Mouse (Mus musculus) Patski (cell line): Measurements from ENCODE around the gene Proser2. TPM values are rescaled to one million over a fixed set of nuclear protein-coding genes. Genes with fewer than 3 reads are reported as not detected.

Experiments
- ATAC-seq: fragments of 100-300 bp; one replicate; pipeline ENCODE4 v1.8.0; 2021
- CTCF ChIA-PET: fragments of 350-600 bp; sonication (Branson Sonifier 250); formaldehyde crosslinking; loops from one replicate; lab custom pipeline; 2022; ENCODE audit warnings: inconsistent platforms; lab: Charles Lee
- POLR2A ChIA-PET: fragments of 350-600 bp; sonication (Branson Sonifier 250); formaldehyde crosslinking; loops from one replicate; lab custom pipeline; 2022; ENCODE audit warnings: antibody characterized with exemption, inconsistent platforms; lab: Charles Lee
- DNase-seq: peaks from one replicate; pipeline ENCODE4 v3.0.0-alpha.2; 2011; ENCODE audit warnings: low read depth, low spot score
- H3K27me3 ChIP-seq: fragments of 371-371 bp; one replicate; pipeline ENCODE4 v1.5.1; 2021
- CTCF ChIP-seq: fragments of 100-300 bp; IDR thresholded peaks from one replicate; pipeline ENCODE4 v1.5.1; 2021
- in situ Hi-C: fragments of 300-500 bp; cut with MboI; formaldehyde crosslinking; loops from 3 replicates; pipeline ENCODE4 v1.11.1; 2018; ENCODE audit warnings: low pct_unique_long_range_greater_than_20kb, mixed read lengths
- polyA plus RNA-seq: library from polyadenylated mRNA; unstranded; gene quantifications from one replicate; pipeline ENCODE4 v1.2.3, GENCODE M21; 2021

The Proser2 gene
- polyA plus RNA-seq, 1 experiment from 2014 or later: 45.6 TPM

DNA sequence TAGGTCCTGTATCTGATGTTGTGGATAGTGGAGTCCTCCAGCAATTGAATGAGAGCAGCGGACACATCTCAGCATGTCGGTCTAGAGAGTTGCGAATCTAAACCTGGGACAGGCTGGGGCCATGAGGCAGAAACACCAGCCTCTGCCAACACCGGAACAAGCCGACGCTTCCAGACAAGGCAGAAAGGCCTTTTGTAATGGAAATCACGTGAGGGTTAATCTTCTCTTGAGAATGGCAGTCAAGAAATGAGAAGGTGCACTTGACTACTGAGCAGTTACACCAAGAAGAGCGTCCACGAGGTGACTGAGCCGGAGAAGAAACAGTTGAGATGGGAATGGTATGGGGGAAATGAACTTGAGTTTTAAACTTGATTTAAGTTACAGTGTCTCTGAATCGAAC, 74.5 kb downstream of the Proser2 start:
- CTCF ChIA-PET: no interaction called here

DNA sequence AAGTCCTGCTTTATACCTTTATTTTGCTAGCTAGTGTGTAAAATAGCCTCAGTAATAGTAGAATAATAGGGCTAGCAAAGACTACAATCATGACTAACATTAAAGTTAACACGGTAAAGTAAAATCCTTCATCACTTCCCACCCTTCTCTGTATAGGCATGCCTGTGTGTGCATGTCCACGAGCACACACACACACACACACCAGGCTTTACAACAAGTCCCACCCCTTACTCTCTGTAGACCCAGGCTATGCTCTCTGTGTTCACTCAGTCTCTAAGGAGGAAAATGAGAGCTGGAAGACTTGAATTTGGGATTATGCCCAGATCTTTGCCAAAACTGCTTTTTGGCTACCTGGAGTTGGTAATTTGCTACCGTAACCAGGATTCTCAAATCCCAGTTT, 81.0 kb downstream of the Proser2 start:
- ChIA-PET POLR2A (no interaction called here), CTCF (interaction anchor here (0.7 to 1.4 kb wide), 5 partner anchors 9 to 119 kb away, joined by 3 read pairs; no protein-coding TSS in a partner anchor)
- H3K27me3 ChIP-seq: no peaks in the 10 kb centered on the region
- TF ChIP-seq CTCF: no peak
- in situ Hi-C loops: no loop called here
- no peak for DNase-seq
- no peak for ATAC-seq

More for the DNA sequence above, 74.5 kb downstream of the Proser2 start:
- POLR2A ChIA-PET: no interaction called here
- in situ Hi-C loops: no loop called here
- DNase-seq: no peak
- no peak for TF ChIP-seq CTCF
- no peak for ATAC-seq
- H3K27me3 ChIP-seq: no peaks in the 10 kb centered on the region

DNA sequence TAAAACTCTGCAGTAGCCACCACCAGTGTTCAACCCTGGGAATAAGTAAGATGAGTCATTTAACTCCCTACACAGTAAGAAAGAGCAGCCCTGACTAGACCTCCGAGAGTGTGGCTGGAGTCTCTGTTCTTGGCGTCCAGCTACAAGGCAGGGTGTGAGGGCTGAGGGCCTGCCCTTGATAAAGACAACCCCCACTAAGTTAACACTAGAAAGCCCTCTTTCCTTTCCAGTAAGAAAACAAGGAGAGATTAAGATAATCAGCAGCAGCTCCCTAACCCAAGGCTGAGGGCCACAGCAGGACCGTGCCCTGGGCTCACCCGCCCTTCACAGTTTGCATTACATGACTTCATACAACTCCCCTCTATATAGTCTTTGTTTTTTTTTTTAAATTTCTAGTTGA, 81.4 kb downstream of the Proser2 start:
- no peak for ATAC-seq
- TF ChIP-seq CTCF: no peak
- no peaks in the 10 kb centered on the region for H3K27me3 ChIP-seq
- in situ Hi-C loops: no loop called here
- DNase-seq: no peak
- ChIA-PET POLR2A (no interaction called here), CTCF (interaction anchor here (0.7 to 1.4 kb wide), 7 partner anchors 9 to 120 kb away, joined by 3 read pairs; no protein-coding TSS in a partner anchor)

Other genes with a start within 250 kb of the Proser2 start
- 54.6 TPM for gene Sec61a2, start 234.8 kb downstream of the Proser2 start, polyA plus RNA-seq
- gene Dhtkd1, start 187.4 kb downstream of the Proser2 start, polyA plus RNA-seq: 1.0 TPM
- gene Upf2, start 178.7 kb downstream of the Proser2 start, polyA plus RNA-seq: 22.9 TPM
- gene Echdc3, start 82.8 kb upstream of the Proser2 start, polyA plus RNA-seq: 22.2 TPM
- gene Usp6nl, start 192.5 kb upstream of the Proser2 start, polyA plus RNA-seq: 25.3 TPM